Mouse (Mus musculus): ENCODE measurements around the gene Map7. TPM values are rescaled to one million over a fixed set of nuclear protein-coding genes. Genes with fewer than 3 reads are reported as not detected.

Map7 gene
- total RNA-seq, 4 experiments from 2014 or later, result 3.0 to 6.3 (median 4.5) TPM

GRCm38 (mm10) chr10:20185264-20185663 lies 37.0 kb downstream of the Map7 start:
- no peak for DNase-seq (ENCODE audit: low spot score in 2 of 2)

GRCm38 (mm10) chr10:20185806-20186205 lies 37.5 kb downstream of the Map7 start:
- DNase-seq (ENCODE audit: low spot score in 2 of 2), result no peak

GRCm38 (mm10) chr10:20186800-20187273 lies 38.6 kb downstream of the Map7 start:
- DNase-seq (ENCODE audit: low spot score in 2 of 2), result no peak

- no peak for DNase-seq (ENCODE audit: low spot score in 2 of 2)
These were observed 42.0 kb downstream of the Map7 start for GRCm38 (mm10) chr10:20190139-20190747.

GRCm38 (mm10) chr10:20194847-20195540 lies 46.7 kb downstream of the Map7 start:
- no peak for DNase-seq (ENCODE audit: low spot score in 2 of 2)

- DNase-seq (ENCODE audit: low spot score in 2 of 2), result no peak
These were observed 48.8 kb downstream of the Map7 start for GRCm38 (mm10) chr10:20197039-20197438.

GRCm38 (mm10) chr10:20198968-20199737 lies 50.9 kb downstream of the Map7 start:
- DNase-seq (ENCODE audit: low spot score in 2 of 2), result no peak

GRCm38 (mm10) chr10:20201236-20201635 lies 53.0 kb downstream of the Map7 start:
- no peak for DNase-seq (ENCODE audit: low spot score in 2 of 2)

GRCm38 (mm10) chr10:20202171-20202570 lies 53.9 kb downstream of the Map7 start:
- no peak for DNase-seq (ENCODE audit: low spot score in 2 of 2)

GRCm38 (mm10) chr10:20202818-20203217 lies 54.5 kb downstream of the Map7 start:
- DNase-seq (ENCODE audit: low spot score in 2 of 2), result no peak

- no peak for DNase-seq (ENCODE audit: low spot score in 2 of 2)
These were observed 55.2 kb downstream of the Map7 start for GRCm38 (mm10) chr10:20203502-20203901.

- DNase-seq (ENCODE audit: low spot score in 2 of 2), result no peak
These were observed 56.6 kb downstream of the Map7 start for GRCm38 (mm10) chr10:20204696-20205431.

- DNase-seq (ENCODE audit: low spot score in 2 of 2), result no peak
These were observed 58.7 kb downstream of the Map7 start for GRCm38 (mm10) chr10:20206966-20207365.

- DNase-seq (ENCODE audit: low spot score in 2 of 2), result no peak
These were observed 61.5 kb downstream of the Map7 start for GRCm38 (mm10) chr10:20209609-20210341.

- no peak for DNase-seq (ENCODE audit: low spot score in 2 of 2)
These were observed 66.1 kb downstream of the Map7 start for GRCm38 (mm10) chr10:20214418-20214817.

GRCm38 (mm10) chr10:20216982-20217381 lies 68.7 kb downstream of the Map7 start:
- no peak for DNase-seq (ENCODE audit: low spot score in 2 of 2)

GRCm38 (mm10) chr10:20218866-20219265 lies 70.6 kb downstream of the Map7 start:
- no peak for DNase-seq (ENCODE audit: low spot score in 2 of 2)

- no peak for DNase-seq (ENCODE audit: low spot score in 2 of 2)
These were observed 71.3 kb downstream of the Map7 start for GRCm38 (mm10) chr10:20219538-20219937.

GRCm38 (mm10) chr10:20220443-20221071 lies 72.3 kb downstream of the Map7 start:
- DNase-seq (ENCODE audit: low spot score in 2 of 2), result no peak

- DNase-seq (ENCODE audit: low spot score in 2 of 2), result no peak
These were observed 73.7 kb downstream of the Map7 start for GRCm38 (mm10) chr10:20222011-20222410.
